Mouse (Mus musculus): ENCODE data around the gene Coq6. TPM values are rescaled to one million over a fixed set of nuclear protein-coding genes. Genes with fewer than 3 reads are reported as not detected.

Coq6 gene
- polyA plus RNA-seq, 1 experiment from 2014 or later, result 41.5 TPM

DNA sequence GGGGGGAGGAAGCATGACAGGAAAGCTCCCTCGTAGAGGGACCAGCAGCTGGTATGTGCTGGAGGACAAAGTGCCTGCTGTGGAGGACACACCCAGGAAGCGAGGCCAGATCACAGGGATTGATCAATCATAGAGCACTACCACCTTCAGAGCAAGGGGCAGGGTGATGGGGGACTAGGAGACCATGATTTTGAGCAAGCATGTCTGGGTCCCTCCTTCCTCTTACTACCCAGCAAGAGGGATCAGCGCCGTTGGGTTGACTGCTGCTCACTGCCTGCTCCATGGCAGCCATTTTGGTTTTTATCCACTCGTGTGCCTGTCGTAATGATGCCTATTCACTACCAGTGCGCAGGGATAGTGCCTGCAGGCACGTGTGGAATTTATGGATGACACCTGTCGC is 2.8 kb downstream of the Coq6 start:
- 89% methylated on average over 9 of the region's 9 CpGs for WGBS
- no peak for DNase-seq (ENCODE audit: low spot score)
- H3K9ac ChIP-seq, result no peak overlapping the region

GRCm38 (mm10) chr12:84365137-84365536 is 3.7 kb downstream of the Coq6 start:
- Histone ChIP-seq H3K36me3 (replicated peaks; ENCODE audit: control insufficient read depth, insufficient read depth) (peaks cover 34% of the 10 kb centered on the region), H3K9me3 (ENCODE audit: control insufficient read depth, low read length) (no peaks in the 10 kb centered on the region), H3K9ac (no peak overlapping the region), H3K27ac (no peak overlapping the region), H3K4me3 (replicated peaks; ENCODE audit: low read length) (no peak overlapping the region), H3K27me3 (ENCODE audit: control insufficient read depth, insufficient read depth, low read length) (no peaks in the 10 kb centered on the region), H3K4me2 (replicated peaks) (no peak overlapping the region), H3K4me1 (replicated peaks; ENCODE audit: control insufficient read depth, insufficient read depth, low read length) (peaks cover 18% of the 10 kb centered on the region)
- ATAC-seq (ENCODE audit: low FRiP score) (no peak), DNase-seq (ENCODE audit: low spot score) (no peak)
- 94% methylated on average over 6 of the region's 6 CpGs for WGBS

More for the DNA sequence above, 2.8 kb downstream of the Coq6 start:
- no peak overlapping the region for H3K27ac ChIP-seq
- H3K4me2 ChIP-seq (replicated peaks), result no peak overlapping the region
- no peaks in the 10 kb centered on the region for H3K9me3 ChIP-seq (ENCODE audit: control insufficient read depth, low read length)
- H3K27me3 ChIP-seq (ENCODE audit: control insufficient read depth, insufficient read depth, low read length), result no peaks in the 10 kb centered on the region
- H3K36me3 ChIP-seq (replicated peaks; ENCODE audit: control insufficient read depth, insufficient read depth), result peaks cover 26% of the 10 kb centered on the region
- peaks cover 18% of the 10 kb centered on the region for H3K4me1 ChIP-seq (replicated peaks; ENCODE audit: control insufficient read depth, insufficient read depth, low read length)
- no peak for ATAC-seq (ENCODE audit: low FRiP score)
- no peak overlapping the region for H3K4me3 ChIP-seq (replicated peaks; ENCODE audit: low read length)

DNA sequence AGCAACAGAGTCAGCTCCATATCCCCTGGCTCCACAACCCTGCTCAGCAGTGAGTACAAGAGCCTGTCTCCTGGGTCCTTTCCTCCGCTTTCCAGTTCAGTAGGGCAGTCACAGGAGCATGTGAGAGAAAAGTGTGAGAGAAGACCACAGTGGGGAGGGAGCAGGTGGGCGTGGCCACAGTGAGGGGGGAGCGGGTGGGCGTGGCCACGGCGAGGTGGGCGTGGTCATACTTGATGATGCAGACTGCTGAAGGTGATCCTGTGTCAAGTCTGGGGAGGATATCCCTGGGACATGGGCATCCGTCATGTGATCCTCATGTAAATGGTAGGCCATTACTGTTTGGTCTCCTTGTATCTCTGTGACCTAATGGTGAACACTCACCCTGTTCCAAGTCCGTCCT is 5.5 kb downstream of the Coq6 start:
- Histone ChIP-seq H3K4me3 (replicated peaks; ENCODE audit: low read length) (no peak overlapping the region), H3K4me1 (replicated peaks; ENCODE audit: control insufficient read depth, insufficient read depth, low read length) (peaks cover 12% of the 10 kb centered on the region), H3K9me3 (ENCODE audit: control insufficient read depth, low read length) (no peaks in the 10 kb centered on the region), H3K27me3 (ENCODE audit: control insufficient read depth, insufficient read depth, low read length) (no peaks in the 10 kb centered on the region), H3K27ac (no peak overlapping the region), H3K4me2 (replicated peaks) (no peak overlapping the region), H3K9ac (no peak overlapping the region), H3K36me3 (replicated peaks; ENCODE audit: control insufficient read depth, insufficient read depth) (peaks cover 53% of the 10 kb centered on the region)
- ATAC-seq (ENCODE audit: low FRiP score), result no peak
- DNase-seq (ENCODE audit: low spot score), result no peak
- WGBS, result 73% methylated on average over 9 of the region's 9 CpGs

DNA sequence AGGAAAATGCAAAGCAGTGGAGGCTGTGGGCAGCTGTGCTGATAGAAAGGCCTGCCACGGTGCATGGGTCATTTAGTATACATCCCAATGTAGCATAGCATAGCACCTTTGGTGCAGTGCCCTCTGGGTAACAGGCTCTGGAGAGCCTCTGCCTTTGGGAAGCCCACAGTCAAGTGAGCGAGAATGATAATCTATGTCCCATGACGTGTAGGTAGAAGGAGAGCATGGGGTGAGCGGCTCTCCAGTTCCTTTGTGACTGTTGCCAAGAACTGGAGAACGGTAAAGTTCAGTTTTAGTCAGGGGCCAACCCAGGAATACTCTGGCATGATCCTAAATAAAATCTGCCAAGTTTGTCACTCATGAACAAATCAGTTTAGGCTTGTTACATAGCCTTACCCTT is 10.2 kb downstream of the Coq6 start:
- ATAC-seq (ENCODE audit: low FRiP score) (no peak), DNase-seq (ENCODE audit: low spot score) (no peak)
- H3K4me2 ChIP-seq (replicated peaks), result no peak overlapping the region
- no peaks in the 10 kb centered on the region for H3K4me1 ChIP-seq (replicated peaks; ENCODE audit: control insufficient read depth, insufficient read depth, low read length)
- H3K9ac ChIP-seq, result no peak overlapping the region
- H3K36me3 ChIP-seq (replicated peaks; ENCODE audit: control insufficient read depth, insufficient read depth), result peaks cover 90% of the 10 kb centered on the region
- no peak overlapping the region for H3K27ac ChIP-seq
- no peaks in the 10 kb centered on the region for H3K27me3 ChIP-seq (ENCODE audit: control insufficient read depth, insufficient read depth, low read length)
- 94% methylated on average over 5 of the region's 5 CpGs for WGBS
- no peaks in the 10 kb centered on the region for H3K9me3 ChIP-seq (ENCODE audit: control insufficient read depth, low read length)
- no peak overlapping the region for H3K4me3 ChIP-seq (replicated peaks; ENCODE audit: low read length)

DNA sequence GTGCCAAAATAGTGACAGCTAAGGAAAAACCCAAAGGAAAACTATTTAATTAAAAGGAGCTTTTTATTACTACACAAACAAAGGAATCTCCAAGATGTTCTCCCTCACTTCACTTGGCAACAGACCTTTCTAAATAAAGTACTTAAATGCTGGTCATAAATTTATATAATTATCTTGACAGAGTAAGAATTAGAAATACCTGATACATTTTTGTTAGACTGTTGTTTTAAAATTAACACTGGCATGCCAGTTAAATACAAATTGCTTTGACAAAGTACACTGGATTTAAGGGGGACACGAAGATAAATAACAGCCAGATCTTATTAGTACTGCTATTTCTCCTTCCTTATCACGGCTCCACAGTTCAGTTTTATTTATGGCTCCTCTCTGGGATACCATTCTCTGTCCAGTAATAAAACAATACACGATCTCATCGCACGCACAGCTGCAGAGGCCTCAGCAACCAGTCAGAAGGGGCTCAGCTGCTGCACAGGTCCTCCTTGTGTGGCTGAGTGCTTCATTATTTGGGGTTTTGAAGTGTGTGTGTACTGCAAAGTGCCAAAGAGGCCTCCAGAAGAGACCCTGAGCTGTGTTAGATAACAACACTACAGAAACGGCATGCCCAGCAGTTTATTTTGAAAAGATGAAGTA is 12.5 kb downstream of the Coq6 start:
- ATAC-seq (ENCODE audit: low FRiP score) (no peak), DNase-seq (ENCODE audit: low spot score) (no peak)
- H3K27me3 ChIP-seq (ENCODE audit: control insufficient read depth, insufficient read depth, low read length), result no peaks in the 10 kb centered on the region
- H3K4me3 ChIP-seq (replicated peaks; ENCODE audit: low read length), result no peak overlapping the region
- H3K9me3 ChIP-seq (ENCODE audit: control insufficient read depth, low read length), result no peaks in the 10 kb centered on the region
- H3K4me1 ChIP-seq (replicated peaks; ENCODE audit: control insufficient read depth, insufficient read depth, low read length), result no peaks in the 10 kb centered on the region
- H3K36me3 ChIP-seq (replicated peaks; ENCODE audit: control insufficient read depth, insufficient read depth), result peaks cover 79% of the 10 kb centered on the region
- H3K9ac ChIP-seq, result no peak overlapping the region
- no peak overlapping the region for H3K27ac ChIP-seq
- WGBS, result 86% methylated on average over 6 of the region's 6 CpGs
- H3K4me2 ChIP-seq (replicated peaks), result no peak overlapping the region

DNA sequence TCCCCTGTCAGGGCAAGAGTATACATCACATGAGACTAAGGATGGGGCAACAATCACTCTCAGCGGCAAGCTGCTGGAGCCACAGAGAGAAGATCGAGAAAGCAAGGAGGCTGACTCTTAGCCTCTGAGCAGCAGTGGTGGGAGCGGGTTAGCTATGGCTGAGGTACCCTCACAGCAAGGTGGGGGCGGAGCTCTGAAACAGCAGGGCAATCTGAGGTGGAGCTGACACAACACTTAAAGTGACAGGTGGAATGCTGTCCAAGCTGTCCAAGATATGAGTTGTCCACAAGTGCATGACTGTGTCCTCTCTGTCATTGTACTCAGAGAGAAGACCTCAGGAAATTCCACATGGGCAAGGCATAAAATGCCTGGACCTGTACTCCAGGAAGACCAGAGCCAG is 20.9 kb downstream of the Coq6 start:
- ATAC-seq (ENCODE audit: low FRiP score), result no peak
- Histone ChIP-seq H3K4me2 (replicated peaks) (no peak overlapping the region), H3K4me3 (replicated peaks; ENCODE audit: low read length) (no peak overlapping the region), H3K9me3 (ENCODE audit: control insufficient read depth, low read length) (no peaks in the 10 kb centered on the region), H3K36me3 (replicated peaks; ENCODE audit: control insufficient read depth, insufficient read depth) (peaks cover 12% of the 10 kb centered on the region), H3K27ac (no peak overlapping the region), H3K9ac (no peak overlapping the region), H3K27me3 (ENCODE audit: control insufficient read depth, insufficient read depth, low read length) (no peaks in the 10 kb centered on the region), H3K4me1 (replicated peaks; ENCODE audit: control insufficient read depth, insufficient read depth, low read length) (no peaks in the 10 kb centered on the region)
- no peak for DNase-seq (ENCODE audit: low spot score)
- WGBS, result 90% methylated on average over 4 of the region's 4 CpGs

DNA sequence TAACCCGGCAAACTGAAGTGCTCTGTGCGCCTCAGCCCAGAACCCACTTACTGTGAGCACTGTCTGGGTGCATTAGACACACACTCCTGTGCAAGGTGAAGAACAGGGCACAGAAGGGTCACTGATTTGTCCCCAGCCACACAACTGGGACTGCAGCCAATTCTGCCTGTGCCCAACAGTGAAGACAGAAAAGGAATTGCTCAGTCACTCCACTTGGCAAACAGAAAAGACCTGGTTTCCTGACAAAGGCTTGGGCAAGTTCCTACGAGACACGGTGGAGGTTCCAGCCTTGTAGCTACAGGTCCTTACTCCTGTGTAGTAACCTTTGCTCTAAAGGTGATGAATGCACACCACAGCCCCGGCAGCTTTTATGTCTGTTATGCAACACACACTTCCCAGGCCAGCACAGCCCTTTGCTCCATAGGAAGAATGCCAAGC is 23.2 kb downstream of the Coq6 start:
- ATAC-seq (ENCODE audit: low FRiP score), result no peak

DNA sequence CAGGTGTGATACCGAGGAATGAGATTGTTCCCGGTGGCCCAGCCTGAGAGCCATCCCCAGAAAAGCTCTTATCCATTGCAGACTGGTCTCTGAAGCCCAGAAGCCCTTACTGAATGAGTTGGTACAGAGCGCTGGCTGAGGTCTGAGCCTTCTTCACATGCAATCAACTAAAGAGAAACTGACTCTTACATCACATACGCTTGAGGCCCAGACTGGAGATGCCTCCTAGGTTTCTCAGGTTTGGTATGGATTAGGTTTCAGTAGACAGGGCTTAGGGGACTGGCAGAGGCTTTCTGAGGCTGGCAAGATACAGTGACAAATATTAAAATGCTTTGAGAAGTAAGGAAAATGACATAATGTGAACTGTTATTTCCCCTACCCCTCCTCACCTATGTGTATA is 24.0 kb downstream of the Coq6 start:
- Histone ChIP-seq H3K27ac (no peak overlapping the region), H3K9me3 (ENCODE audit: control insufficient read depth, low read length) (no peaks in the 10 kb centered on the region), H3K4me3 (replicated peaks; ENCODE audit: low read length) (no peak overlapping the region), H3K27me3 (ENCODE audit: control insufficient read depth, insufficient read depth, low read length) (no peaks in the 10 kb centered on the region), H3K9ac (no peak overlapping the region), H3K4me2 (replicated peaks) (no peak overlapping the region), H3K4me1 (replicated peaks; ENCODE audit: control insufficient read depth, insufficient read depth, low read length) (no peaks in the 10 kb centered on the region), H3K36me3 (replicated peaks; ENCODE audit: control insufficient read depth, insufficient read depth) (peaks cover 8% of the 10 kb centered on the region; the same call in 1 of the 2 replicates)
- WGBS, result 97% methylated on average over 4 of the region's 4 CpGs
- no peak for DNase-seq (ENCODE audit: low spot score)
- ATAC-seq (ENCODE audit: low FRiP score), result no peak

More for the DNA sequence above, 23.2 kb downstream of the Coq6 start:
- DNase-seq (ENCODE audit: low spot score), result no peak
- Histone ChIP-seq H3K4me3 (replicated peaks; ENCODE audit: low read length) (no peak overlapping the region), H3K27ac (no peak overlapping the region), H3K9me3 (ENCODE audit: control insufficient read depth, low read length) (no peaks in the 10 kb centered on the region), H3K4me1 (replicated peaks; ENCODE audit: control insufficient read depth, insufficient read depth, low read length) (no peaks in the 10 kb centered on the region), H3K36me3 (replicated peaks; ENCODE audit: control insufficient read depth, insufficient read depth) (peaks cover 8% of the 10 kb centered on the region; the same call in 1 of the 2 replicates), H3K9ac (no peak overlapping the region), H3K27me3 (ENCODE audit: control insufficient read depth, insufficient read depth, low read length) (no peaks in the 10 kb centered on the region), H3K4me2 (replicated peaks) (no peak overlapping the region)
- 70% methylated on average over 5 of the region's 5 CpGs for WGBS

- ATAC-seq (ENCODE audit: low FRiP score) (no peak), DNase-seq (ENCODE audit: low spot score) (no peak)
- Histone ChIP-seq H3K9me3 (ENCODE audit: control insufficient read depth, low read length) (no peaks in the 10 kb centered on the region), H3K9ac (no peak overlapping the region), H3K36me3 (replicated peaks; ENCODE audit: control insufficient read depth, insufficient read depth) (peaks cover 8% of the 10 kb centered on the region; the same call in 1 of the 2 replicates), H3K27ac (no peak overlapping the region), H3K27me3 (ENCODE audit: control insufficient read depth, insufficient read depth, low read length) (no peaks in the 10 kb centered on the region), H3K4me1 (replicated peaks; ENCODE audit: control insufficient read depth, insufficient read depth, low read length) (no peaks in the 10 kb centered on the region), H3K4me2 (replicated peaks) (no peak overlapping the region), H3K4me3 (replicated peaks; ENCODE audit: low read length) (no peak overlapping the region)
- WGBS, result 85% methylated on average over 8 of the region's 8 CpGs
Observed at GRCm38 (mm10) chr12:84388097-84388496, 26.6 kb downstream of the Coq6 start.

All from hindbrain, embryonic 14.5 days (tissue).